Mouse (Mus musculus) heart, adult 2 months (tissue): ENCODE measurements around the gene Cd244a. TPM values are rescaled to one million over a fixed set of nuclear protein-coding genes. Genes with fewer than 3 reads are reported as not detected.

Experiments used
- DNase-seq, 2 experiments: peaks; one replicate each; pipeline ENCODE4 v3.0.0; 2021
- H3K27ac ChIP-seq: fragments of 200-600 bp; 2 replicates; pipeline ENCODE4 v1.8.1; 2022
- H3K27me3 ChIP-seq: fragments of 200-500 bp; 2 replicates; pipeline ENCODE4 v1.6.1; 2012; ENCODE audit warnings: mild to moderate bottlenecking, low read length, inconsistent platforms, mixed read lengths; ENCODE audit not compliant: control insufficient read depth, insufficient read depth
- H3K36me3 ChIP-seq: fragments of 200-500 bp; 2 replicates; pipeline ENCODE4 v1.6.1; 2012; ENCODE audit warnings: low read length, inconsistent platforms; ENCODE audit not compliant: control insufficient read depth, insufficient read depth
- H3K4me1 ChIP-seq: fragments of 200-500 bp; 2 replicates; pipeline ENCODE4 v1.6.1; 2011; ENCODE audit warnings: low read length; ENCODE audit not compliant: control insufficient read depth, insufficient read depth
- H3K4me3 ChIP-seq: fragments of 200-600 bp; 2 replicates; pipeline ENCODE4 v1.8.1; 2022
- H3K79me2 ChIP-seq: fragments of 200-500 bp; replicated peaks from 2 replicates; pipeline ENCODE4 v1.6.1; 2012; ENCODE audit warnings: mild to moderate bottlenecking, inconsistent platforms, low read length, moderate library complexity, mixed read lengths; ENCODE audit not compliant: control insufficient read depth, insufficient read depth
- H3K9ac ChIP-seq: fragments of 200-500 bp; 2 replicates; pipeline ENCODE4 v1.6.1; 2012; ENCODE audit warnings: low read depth, mild to moderate bottlenecking, control low read depth, inconsistent platforms, low read length, mixed read lengths
- CTCF ChIP-seq: fragments of 200-600 bp; IDR thresholded peaks from 2 replicates; pipeline ENCODE4 v1.8.1; 2022; ENCODE audit warnings: antibody characterized with exemption, mild to moderate bottlenecking, moderate library complexity
- EP300 ChIP-seq: fragments of 200-500 bp; IDR thresholded peaks from 2 replicates; pipeline ENCODE4 v1.6.1; 2011; ENCODE audit warnings: low read depth, low read length, control low read depth; ENCODE audit not compliant: insufficient read depth
- POLR2A ChIP-seq: fragments of 200-500 bp; IDR thresholded peaks from 2 replicates; pipeline ENCODE4 v1.6.1; 2011; ENCODE audit warnings: mild to moderate bottlenecking, low read depth, low read length, control low read depth; ENCODE audit not compliant: insufficient read depth
- WGBS: fragments of 180-500 bp; shearing (Covaris S2); methylation state at CpG from one replicate; pipeline ENCODE4 v1.1.7; 2018; 5-methylcytosine and 5-hydroxymethylcytosine counted together
- intact Hi-C: fragments of 180-260 bp; cut with DNase I; formaldehyde crosslinking; loops from one replicate; pipeline ENCODE4 v1.15.1; 2025
- polyA plus RNA-seq: library from polyadenylated mRNA; depleted of rRNA; stranded (reverse); fragments of >200 nt; gene quantifications from 2 replicates; pipeline ENCODE4 v1.2.3, GENCODE M21; 2012
- total RNA-seq, 2 experiments: library from RNA; stranded (reverse); gene quantifications; 2 replicates each; pipeline ENCODE4 v1.2.3; 2021

Cd244a gene
- total and polyA plus RNA-seq, 3 experiments, result 0.21 to 0.88 (median 0.36) TPM

GRCm38 (mm10) chr1:171630041-171630440, 71.0 kb downstream of the Cd244a start:
- no peak overlapping the region for H3K4me3 ChIP-seq
- H3K27ac ChIP-seq, result no peak overlapping the region
- H3K36me3 ChIP-seq, result no peaks in the 10 kb centered on the region
- DNase-seq, result no peak
- H3K9ac ChIP-seq, result no peak overlapping the region
- TF ChIP-seq EP300 (no peak), POLR2A (no peak), CTCF (no peak)
- no peaks in the 10 kb centered on the region for H3K27me3 ChIP-seq
- H3K79me2 ChIP-seq, result no peaks in the 10 kb centered on the region
- WGBS, result 81% methylated on average over 7 of the region's 7 CpGs
- peaks cover 1% of the 10 kb centered on the region; the same call in 1 of the 2 replicates for H3K4me1 ChIP-seq
- intact Hi-C loops, result no loop called here

GRCm38 (mm10) chr1:171630912-171631311, 71.9 kb downstream of the Cd244a start:
- TF ChIP-seq CTCF, result no peak
- no peak for TF ChIP-seq POLR2A
- TF ChIP-seq EP300, result no peak
- intact Hi-C loops, result no loop called here
- no peak overlapping the region for H3K27ac ChIP-seq
- H3K27me3 ChIP-seq, result no peaks in the 10 kb centered on the region
- 50% methylated on average over 4 of the region's 4 CpGs for WGBS
- H3K4me1 ChIP-seq, result peaks cover 1% of the 10 kb centered on the region; the same call in 1 of the 2 replicates
- H3K9ac ChIP-seq, result no peak overlapping the region
- no peak for DNase-seq
- no peak overlapping the region for H3K4me3 ChIP-seq
- no peaks in the 10 kb centered on the region for H3K79me2 ChIP-seq
- no peaks in the 10 kb centered on the region for H3K36me3 ChIP-seq

GRCm38 (mm10) chr1:171631447-171631846, 72.5 kb downstream of the Cd244a start:
- 35% methylated on average over 2 of the region's 2 CpGs for WGBS
- no peak overlapping the region for H3K27ac ChIP-seq
- H3K4me1 ChIP-seq, result peaks cover 1% of the 10 kb centered on the region; the same call in 1 of the 2 replicates
- no peak overlapping the region for H3K9ac ChIP-seq
- TF ChIP-seq POLR2A, result no peak
- TF ChIP-seq EP300, result 0 out of 2 replicates have a peak, but pooled peaks have one; percentile 32
- no peaks in the 10 kb centered on the region for H3K36me3 ChIP-seq
- no peaks in the 10 kb centered on the region for H3K79me2 ChIP-seq
- H3K27me3 ChIP-seq, result no peaks in the 10 kb centered on the region
- peak in 1 of 2 experiments; percentile 53 for DNase-seq
- no peak overlapping the region for H3K4me3 ChIP-seq
- intact Hi-C loops, result no loop called here

GRCm38 (mm10) chr1:171635696-171636095, 76.7 kb downstream of the Cd244a start:
- intact Hi-C loops, result no loop called here
- Histone ChIP-seq H3K36me3 (no peaks in the 10 kb centered on the region), H3K27ac (no peak overlapping the region), H3K4me1 (peaks cover 1% of the 10 kb centered on the region; the same call in 1 of the 2 replicates), H3K27me3 (no peaks in the 10 kb centered on the region), H3K79me2 (no peaks in the 10 kb centered on the region), H3K9ac (no peak overlapping the region), H3K4me3 (no peak overlapping the region)
- WGBS, result 44% methylated on average over 6 of the region's 6 CpGs
- no peak for DNase-seq
- TF ChIP-seq CTCF, result no peak
- no peak for TF ChIP-seq POLR2A
- no peak for TF ChIP-seq EP300

- no peak overlapping the region for H3K9ac ChIP-seq
- H3K4me1 ChIP-seq, result no peaks in the 10 kb centered on the region
Observed at GRCm38 (mm10) chr1:171637101-171637500, 78.1 kb downstream of the Cd244a start.

GRCm38 (mm10) chr1:171638686-171639085, 79.7 kb downstream of the Cd244a start:
- no peak for TF ChIP-seq EP300
- TF ChIP-seq POLR2A, result no peak
- no peak for TF ChIP-seq CTCF
- Histone ChIP-seq H3K4me1 (no peaks in the 10 kb centered on the region), H3K36me3 (no peaks in the 10 kb centered on the region), H3K9ac (no peak overlapping the region), H3K27me3 (no peaks in the 10 kb centered on the region), H3K79me2 (no peaks in the 10 kb centered on the region), H3K4me3 (no peak overlapping the region), H3K27ac (no peak overlapping the region)
- WGBS, result 68% methylated on average over 2 of the region's 2 CpGs
- DNase-seq, result no peak
- intact Hi-C loops, result no loop called here

More at GRCm38 (mm10) chr1:171637101-171637500, 78.1 kb downstream of the Cd244a start:
- Histone ChIP-seq H3K27ac (no peak overlapping the region), H3K36me3 (no peaks in the 10 kb centered on the region), H3K27me3 (no peaks in the 10 kb centered on the region), H3K4me3 (no peak overlapping the region), H3K79me2 (no peaks in the 10 kb centered on the region)
- TF ChIP-seq EP300, result no peak
- TF ChIP-seq CTCF, result no peak
- no peak for TF ChIP-seq POLR2A
- DNase-seq, result no peak
- WGBS, result 65% methylated on average over 8 of the region's 8 CpGs
- intact Hi-C loops, result no loop called here
